Mouse (Mus musculus): ENCODE measurements around the gene Sco1. TPM values are rescaled to one million over a fixed set of nuclear protein-coding genes. Genes with fewer than 3 reads are reported as not detected.

Sco1 gene
- total and polyA plus RNA-seq, 3 experiments = 14.1 to 32.9 TPM; not detected in 1

GRCm38 (mm10) chr11:67054754-67055365 is 2.4 kb downstream of the Sco1 start:
- DNase-seq (ENCODE audit: low read depth, low spot score) = no peak
- TF ChIP-seq JUND (IDR thresholded peaks at IDR 0.05; ENCODE audit: low read depth, low read length) = no peak
- no peak for TF ChIP-seq RAD21 (IDR thresholded peaks at IDR 0.05; ENCODE audit: low read depth, low read length)
- TF ChIP-seq ZKSCAN1 (IDR thresholded peaks at IDR 0.05; ENCODE audit: low read depth, low read length) = no peak
- TF ChIP-seq ZC3H11A (IDR thresholded peaks at IDR 0.05; ENCODE audit: low read depth, low read length) = no peak
- no peak for TF ChIP-seq SMC3 (IDR thresholded peaks at IDR 0.05; ENCODE audit: low read depth, low read length)
- no peak for TF ChIP-seq MYC (IDR thresholded peaks at IDR 0.05; ENCODE audit: low read depth, low read length)
- no peak for TF ChIP-seq CTCF (IDR thresholded peaks at IDR 0.05 in 2 of 3, conservative IDR thresholded peaks at IDR 0.05 in 1 of 3; ENCODE audit: control insufficient read depth in 1 of 3, insufficient read depth in 1 of 3, low read depth in 2 of 3, low read length in 3 of 3, poor library complexity in 1 of 3, severe bottlenecking in 1 of 3)
- no peak for TF ChIP-seq POLR2AphosphoS5 (IDR thresholded peaks at IDR 0.05; ENCODE audit: borderline replicate concordance, low read depth, low read length)
- no peak for TF ChIP-seq MAFK (IDR thresholded peaks at IDR 0.05; ENCODE audit: borderline replicate concordance, low read depth, low read length)
- TF ChIP-seq ZNF384 (IDR thresholded peaks at IDR 0.05; ENCODE audit: low read depth, low read length) = no peak
- Histone ChIP-seq H3K27me3 (ENCODE audit: control insufficient read depth in 1 of 2, insufficient read depth in 2 of 2, low read length in 2 of 2) (no peaks in the 10 kb centered on the region), H3K9ac (ENCODE audit: control insufficient read depth, low read depth, low read length, poor library complexity, severe bottlenecking) (no peak overlapping the region), H3K4me1 (ENCODE audit: control insufficient read depth in 1 of 2, insufficient read depth in 2 of 2, low read length in 2 of 2) (peaks cover 4% of the 10 kb centered on the region in 2 experiments; a peak in 3 of 4 replicates), H3K36me3 (ENCODE audit: control insufficient read depth in 1 of 2, insufficient read depth in 2 of 2, low read length in 2 of 2) (peaks cover 14 to 20% of the 10 kb centered on the region in 2 experiments), H3K27ac (ENCODE audit: control insufficient read depth, low read depth, low read length) (no peak overlapping the region), H3K79me2 (ENCODE audit: control insufficient read depth, insufficient read depth, low read length, poor library complexity) (peaks cover 27% of the 10 kb centered on the region), H3K9me3 (replicated peaks; ENCODE audit: insufficient read depth, low read length) (no peaks in the 10 kb centered on the region), H3K4me3 (ENCODE audit: control insufficient read depth in 1 of 2, insufficient read depth in 1 of 2, low read depth in 2 of 2, low read length in 2 of 2) (no peak overlapping the region)

GRCm38 (mm10) chr11:67061311-67061710 is 8.8 kb downstream of the Sco1 start:
- TF ChIP-seq BHLHE40 (IDR thresholded peaks at IDR 0.05; ENCODE audit: borderline replicate concordance, low read depth, low read length) (no peak), USF1 (IDR thresholded peaks at IDR 0.05; ENCODE audit: low read depth, low read length) (no peak), ZKSCAN1 (IDR thresholded peaks at IDR 0.05; ENCODE audit: low read depth, low read length) (no peak), GATA1 (IDR thresholded peaks at IDR 0.05; ENCODE audit: low read depth, low read length) (no peak)
- no peaks in the 10 kb centered on the region; the same call in 1 of the 2 replicates for H3K79me2 ChIP-seq (ENCODE audit: control insufficient read depth, insufficient read depth, low read length, poor library complexity)
- no peaks in the 10 kb centered on the region for H3K4me1 ChIP-seq (ENCODE audit: control insufficient read depth in 1 of 2, insufficient read depth in 2 of 2, low read length in 2 of 2)
- peaks cover 0 to 32% of the 10 kb centered on the region in 2 experiments; a peak in 2 of 4 replicates for H3K36me3 ChIP-seq (ENCODE audit: control insufficient read depth in 1 of 2, insufficient read depth in 2 of 2, low read length in 2 of 2)
- no peak overlapping the region for H3K4me3 ChIP-seq (ENCODE audit: control insufficient read depth in 1 of 2, insufficient read depth in 1 of 2, low read depth in 2 of 2, low read length in 2 of 2)
- no peak overlapping the region for H3K27ac ChIP-seq (ENCODE audit: control insufficient read depth, low read depth, low read length)
- DNase-seq (ENCODE audit: low read depth, low spot score) = no peak
- H3K9me3 ChIP-seq (replicated peaks; ENCODE audit: insufficient read depth, low read length) = no peaks in the 10 kb centered on the region
- H3K27me3 ChIP-seq (ENCODE audit: control insufficient read depth in 1 of 2, insufficient read depth in 2 of 2, low read length in 2 of 2) = no peaks in the 10 kb centered on the region
- no peak overlapping the region for H3K9ac ChIP-seq (ENCODE audit: control insufficient read depth, low read depth, low read length, poor library complexity, severe bottlenecking)

DNA sequence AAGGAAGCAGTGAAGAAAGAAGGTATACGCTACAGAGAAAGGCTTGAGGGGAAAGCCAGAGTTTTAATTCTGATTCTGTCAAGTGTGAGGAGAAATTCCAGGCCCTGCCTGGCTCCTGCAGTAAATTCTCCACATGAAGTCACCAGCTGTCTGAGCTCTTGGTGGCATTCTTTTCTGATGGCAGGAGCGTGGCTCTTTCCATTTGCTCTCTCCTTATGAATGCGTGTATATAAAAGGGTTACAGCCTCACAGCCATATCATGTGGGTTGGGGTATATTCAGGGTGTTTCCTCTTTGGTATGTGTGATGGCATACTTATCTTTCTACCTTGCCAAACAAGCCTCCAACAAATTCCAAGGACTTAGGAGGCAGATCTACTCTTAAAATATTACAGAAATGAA is 10.3 kb downstream of the Sco1 start:
- Histone ChIP-seq H3K27ac (ENCODE audit: control insufficient read depth, low read depth, low read length) (no peak overlapping the region), H3K4me1 (ENCODE audit: control insufficient read depth in 1 of 2, insufficient read depth in 2 of 2, low read length in 2 of 2) (no peaks in the 10 kb centered on the region), H3K79me2 (ENCODE audit: control insufficient read depth, insufficient read depth, low read length, poor library complexity) (no peaks in the 10 kb centered on the region; the same call in 1 of the 2 replicates), H3K9me3 (replicated peaks; ENCODE audit: insufficient read depth, low read length) (no peaks in the 10 kb centered on the region), H3K36me3 (ENCODE audit: control insufficient read depth in 1 of 2, insufficient read depth in 2 of 2, low read length in 2 of 2) (peaks cover 0 to 25% of the 10 kb centered on the region in 2 experiments; a peak in 2 of 4 replicates), H3K4me3 (ENCODE audit: control insufficient read depth in 1 of 2, insufficient read depth in 1 of 2, low read depth in 2 of 2, low read length in 2 of 2) (no peak overlapping the region), H3K27me3 (ENCODE audit: control insufficient read depth in 1 of 2, insufficient read depth in 2 of 2, low read length in 2 of 2) (no peaks in the 10 kb centered on the region), H3K9ac (ENCODE audit: control insufficient read depth, low read depth, low read length, poor library complexity, severe bottlenecking) (no peak overlapping the region)
- TF ChIP-seq MAZ (IDR thresholded peaks at IDR 0.05; ENCODE audit: low read depth, low read length) = no peak
- no peak for TF ChIP-seq MYC (IDR thresholded peaks at IDR 0.05; ENCODE audit: low read depth, low read length)
- no peak for TF ChIP-seq MAX (IDR thresholded peaks at IDR 0.05; ENCODE audit: low read length)
- no peak for TF ChIP-seq MYB (IDR thresholded peaks at IDR 0.05; ENCODE audit: low read depth, low read length)
- no peak for TF ChIP-seq ZMIZ1 (IDR thresholded peaks at IDR 0.05; ENCODE audit: low read depth, low read length)
- no peak for TF ChIP-seq ZKSCAN1 (IDR thresholded peaks at IDR 0.05; ENCODE audit: low read depth, low read length)
- no peak for TF ChIP-seq MXI1 (IDR thresholded peaks at IDR 0.05; ENCODE audit: low read depth, low read length)
- DNase-seq (ENCODE audit: low read depth, low spot score) = no peak

Data from MEL (cell line).